Mouse (Mus musculus): Measurements from ENCODE around the gene Trmt6. TPM values are rescaled to one million over a fixed set of nuclear protein-coding genes. Genes with fewer than 3 reads are reported as not detected.

The Trmt6 gene
- polyA plus RNA-seq (2012; rRNA removed), result 1.7 and 2.3 TPM in 2 replicates

DNA sequence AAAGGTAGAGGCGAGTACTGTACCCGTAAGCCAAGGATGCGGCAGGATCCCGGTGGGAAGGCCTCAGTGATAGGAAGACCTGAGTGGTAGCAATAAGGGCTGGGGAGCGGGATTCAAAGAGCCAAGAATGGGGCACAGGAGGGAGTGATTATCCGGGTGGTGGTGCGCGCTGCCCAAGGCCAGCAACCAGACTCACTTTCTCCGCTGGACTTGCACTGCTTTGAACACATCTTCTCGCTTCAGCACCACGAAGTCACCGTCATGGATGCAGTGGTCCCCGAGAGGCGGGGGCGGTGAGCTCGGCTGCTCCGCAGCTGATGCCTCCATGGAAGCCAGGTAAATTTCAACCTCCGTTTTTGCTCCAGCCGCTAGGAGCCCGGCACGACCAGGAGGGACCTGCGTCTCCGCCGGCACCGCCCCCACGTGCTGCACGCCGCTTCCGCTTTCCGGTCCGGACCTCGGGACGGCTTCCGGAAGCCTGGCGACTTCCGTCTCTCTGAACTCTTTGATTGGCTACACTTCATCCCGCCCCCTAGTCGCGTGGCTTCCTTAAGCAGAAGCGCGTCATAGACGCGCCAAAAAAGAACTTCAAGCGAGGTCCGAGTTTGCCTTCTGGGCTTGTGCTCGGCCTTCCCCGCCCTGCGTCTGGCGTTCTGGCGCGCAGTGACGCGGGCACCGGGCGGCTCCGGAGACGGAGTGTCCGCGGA is at the start of gene Trmt6, which contains the start of gene Mcm8:
Trmt6 (minus strand) TSS at position 448 of the 707 bp plus-strand sequence.
Mcm8 (plus strand) TSS at position 534 of the 707 bp plus-strand sequence.

DNA sequence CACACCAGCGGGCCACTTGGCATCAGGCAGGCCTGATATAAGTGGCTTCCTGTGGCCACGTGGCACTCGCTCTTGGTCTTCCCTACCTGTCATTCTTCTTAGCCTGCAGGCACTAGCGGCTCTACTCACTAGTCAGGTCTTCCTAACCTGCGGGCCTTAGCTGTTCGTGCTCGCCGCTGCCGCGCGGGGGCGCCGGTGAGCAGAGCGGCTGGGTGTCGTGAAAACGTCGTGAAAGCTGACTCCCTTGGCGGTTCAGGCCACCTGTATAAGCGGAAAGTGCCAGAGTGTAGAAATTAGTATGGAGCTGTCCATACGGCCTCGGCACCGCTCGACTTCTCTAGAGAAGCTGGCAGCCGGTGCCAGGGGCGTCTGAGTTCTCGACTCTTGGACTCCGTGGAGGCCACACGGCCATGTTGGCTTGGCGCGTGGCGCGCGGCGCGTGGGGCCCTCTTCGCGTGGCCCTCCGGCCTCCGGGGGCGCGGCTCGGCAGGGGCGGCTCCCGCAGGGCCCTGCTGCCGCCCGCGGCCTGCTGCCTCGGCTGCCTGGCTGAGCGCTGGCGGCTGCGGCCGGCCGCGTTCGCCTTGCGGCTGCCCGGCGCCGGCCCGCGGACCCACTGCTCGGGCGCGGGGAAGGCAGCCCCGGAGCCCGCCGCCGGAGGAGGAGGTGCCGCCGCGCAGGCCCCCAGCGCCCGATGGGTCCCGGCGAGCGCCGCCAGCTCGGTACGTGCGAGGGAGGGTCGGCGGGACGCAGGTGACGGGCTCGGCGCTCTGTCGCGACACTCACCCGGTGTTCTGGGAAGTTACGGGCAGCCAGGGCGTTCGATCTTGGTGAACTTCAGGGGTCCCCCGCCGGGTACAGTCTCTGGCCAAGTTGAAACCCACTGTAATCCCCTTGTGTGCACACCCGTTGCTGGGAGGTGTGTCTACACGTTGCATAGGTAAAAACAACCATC is 30.8 kb upstream of the Trmt6 start, which contains the start of gene Crls1:
Crls1 (plus strand) TSS at position 260 of the 952 bp plus-strand sequence.

DNA sequence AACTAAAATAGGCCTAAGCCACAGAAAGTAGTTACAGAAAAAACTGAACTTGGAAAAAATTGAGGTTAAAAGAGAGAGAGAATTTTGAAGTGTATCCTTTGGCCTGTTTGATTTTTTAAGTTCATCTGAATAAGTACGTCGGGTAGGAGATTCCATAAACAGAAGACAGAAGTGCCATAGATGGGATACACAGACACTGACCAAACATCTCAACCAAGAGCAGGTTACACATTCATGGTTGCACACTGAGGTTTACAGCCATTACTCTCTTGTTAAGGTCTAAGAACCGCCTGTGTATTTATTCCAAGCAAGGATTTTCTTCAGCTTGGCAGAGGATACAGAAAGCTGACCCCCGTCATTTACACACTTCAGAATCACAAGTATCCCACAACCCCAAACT is 34.9 kb downstream of the Trmt6 start, which contains the start of gene Chgb:
Chgb (plus strand) TSS at position 301 of the 400 bp plus-strand sequence.

Other genes starting within 250 kb of the Trmt6 start
- 3.5 and 3.6 TPM in 2 replicates for gene Gpcpd1, start 228.3 kb downstream of the Trmt6 start, polyA plus RNA-seq (2012; rRNA removed)
- gene Shld1, start 129.1 kb downstream of the Trmt6 start, polyA plus RNA-seq (2012; rRNA removed), result 6.8 and 8.7 TPM in 2 replicates
- 18.5 and 38.7 TPM in 2 replicates for gene Chgb, start 34.8 kb downstream of the Trmt6 start, polyA plus RNA-seq (2012; rRNA removed)
- 0.71 and 0.84 TPM in 2 replicates for gene Mcm8, start 86 bp upstream of the Trmt6 start, polyA plus RNA-seq (2012; rRNA removed)
- gene Crls1, start 30.6 kb upstream of the Trmt6 start, polyA plus RNA-seq (2012; rRNA removed), result 83.7 and 105 TPM in 2 replicates
- gene Lrrn4, start 64.8 kb upstream of the Trmt6 start, polyA plus RNA-seq (2012; rRNA removed), result 3.1 and 4.9 TPM in 2 replicates
- 36.8 and 40.6 TPM in 2 replicates for gene Fermt1, start 129.9 kb upstream of the Trmt6 start, polyA plus RNA-seq (2012; rRNA removed)

Measured in colon, adult 2 months (tissue).